8 mouse cellular contexts compared by ENCODE assay signal in genomic region chr2:30636266-30636671, GRCm38 (mm10). TPM values are rescaled to one million over a fixed set of nuclear protein-coding genes. Genes with fewer than 3 reads are reported as not detected.
DNase-seq lines count a peak whose midpoint lies in the region; ATAC-seq and TF ChIP-seq lines count a peak whose summit lies in the region.

No protein-coding gene starts in this region.

- H3K9me3 ChIP-seq in megakaryocyte, embryonic 14.5 days = no peaks in the 10 kb centered on the region
- H3K9me3 ChIP-seq in kidney, postnatal 0 days (replicated peaks; ENCODE audit: low read length) = no peaks in the 10 kb centered on the region

- DNase-seq in heart, adult 9 months (ENCODE audit: low spot score in 2 of 2) = peak; percentile 35 to 58
- DNase-seq in kidney, postnatal 0 days (ENCODE audit: low spot score) = peak; percentile 56
- peak; percentile 75 for DNase-seq in thymus, postnatal 0 days (ENCODE audit: low spot score)
- no peak for DNase-seq in left cerebral cortex, postnatal 14 days (ENCODE audit: low spot score in 2 of 2)
- no peak for DNase-seq in cerebellum, postnatal 4 days (ENCODE audit: low spot score in 2 of 2)
- DNase-seq in gastrocnemius, postnatal 25 days = no peak

- H3K9ac ChIP-seq in kidney, postnatal 0 days (ENCODE audit: low read depth, low read length) = peak overlapping the region; percentile 24; the same call in 1 of the 2 replicates

- peaks cover 74% of the 10 kb centered on the region for H3K4me1 ChIP-seq in megakaryocyte, embryonic 14.5 days
- peaks cover 15% of the 10 kb centered on the region; the same call in 1 of the 2 replicates for H3K4me1 ChIP-seq in kidney, postnatal 0 days (replicated peaks; ENCODE audit: insufficient read depth, low read length)

- peaks cover 4% of the 10 kb centered on the region for H3K27me3 ChIP-seq in megakaryocyte, embryonic 14.5 days (replicated peaks)
- no peaks in the 10 kb centered on the region for H3K27me3 ChIP-seq in kidney, postnatal 0 days (ENCODE audit: insufficient read depth, low read length)

- intact Hi-C loops in left cerebral cortex, postnatal 14 days (cut with DNase I) = no loop called here

- peak overlapping the region; percentile 87 for H3K4me3 ChIP-seq in megakaryocyte, embryonic 14.5 days (replicated peaks)
- no peak overlapping the region for H3K4me3 ChIP-seq in kidney, postnatal 0 days (replicated peaks; ENCODE audit: low read depth, low read length)

- WGBS in kidney, postnatal 0 days = 48% methylated on average over 5 of the region's 5 CpGs

- peak overlapping the region; percentile 26; the same call in 1 of the 2 replicates for H3K27ac ChIP-seq in kidney, postnatal 0 days

- no peak for ATAC-seq in megakaryocyte, adult 5-6 weeks (ENCODE audit: poor library complexity, severe bottlenecking)
- no peak for ATAC-seq in kidney, postnatal 0 days (replicated peaks; ENCODE audit: low FRiP score, low read depth)

- H3K4me2 ChIP-seq in kidney, postnatal 0 days (ENCODE audit: low read length) = no peak overlapping the region

- no peak for TF ChIP-seq CTCF in kidney, postnatal 0 days (IDR thresholded peaks at IDR 0.05; ENCODE audit: low read depth)

- no peaks in the 10 kb centered on the region for H3K36me3 ChIP-seq in megakaryocyte, embryonic 14.5 days (replicated peaks; ENCODE audit: low read length)
- H3K36me3 ChIP-seq in kidney, postnatal 0 days (ENCODE audit: insufficient read depth, low read length) = no peaks in the 10 kb centered on the region

RNA-seq across cellular contexts. Expression of gene Cstad, which starts 41.4 kb away (rescaled TPM):
- polyA plus RNA-seq in megakaryocyte, embryonic 14.5 days (2012; ENCODE audit: insufficient read depth, low replicate concordance) = not detected in 2 replicates
- 0.27 and 0.60 TPM in 2 replicates for total RNA-seq in megakaryocyte, adult 5-6 weeks (2015)
- total RNA-seq in megakaryocyte, adult 5-6 weeks (2017) = not detected in 2 replicates
- polyA plus RNA-seq in kidney, postnatal 0 days (2015; fragmentation: Nextera tagmentation; extraction: Ambion mirVana) = 2.1 and 2.7 TPM in 2 replicates
- polyA plus RNA-seq in thymus, postnatal 0 days (2015; fragmentation: Nextera tagmentation; extraction: Ambion mirVana) = 1.2 and 1.3 TPM in 2 replicates
- total RNA-seq in left cerebral cortex, postnatal 14 days (2021) = 1 to 10 TPM; 3.4 to 4.5 TPM
- 1 to 10 TPM; 2.3 TPM for total RNA-seq in gastrocnemius, postnatal 25 days (2021)

Comparison
In these comparisons a context has a peak if more than half of its experiments do, and no peak if none do; other contexts are left out.
1. DNase-seq: peak in heart, adult 9 months (2 of 2), kidney, postnatal 0 days (single experiment) and thymus, postnatal 0 days (single experiment); none in left cerebral cortex, postnatal 14 days (0 of 2), cerebellum, postnatal 4 days (0 of 2) and gastrocnemius, postnatal 25 days (single experiment).